Mouse (Mus musculus) C2C12 (cell line): ENCODE results near the gene Cdh18.
"Not testable (repeated sequence)": the region's sequence is repeated elsewhere in the genome, so short reads cannot be mapped to it uniquely, and the experiment has no call there.

Source experiments
- CEBPB ChIP-seq: IDR thresholded peaks from one replicate; pipeline ENCODE4 v1.6.1; 2011; ENCODE audit warnings: low read depth, mild to moderate bottlenecking, control low read depth, moderate library complexity
- CTCF ChIP-seq: IDR thresholded peaks from one replicate; pipeline ENCODE4 v1.5.1; 2011; ENCODE audit not compliant: control insufficient read depth, insufficient read depth, insufficient read length
- FOSL1 ChIP-seq: IDR thresholded peaks from one replicate; pipeline ENCODE4 v1.8.0; 2011; ENCODE audit warnings: mild to moderate bottlenecking, low read length; ENCODE audit not compliant: poor library complexity, insufficient read depth, severe bottlenecking
- MAX ChIP-seq: IDR thresholded peaks from one replicate; pipeline ENCODE4 v1.6.1; 2011; ENCODE audit warnings: mild to moderate bottlenecking, control low read depth
- MYOG ChIP-seq: IDR thresholded peaks from one replicate; pipeline ENCODE4 v1.6.1; 2011; ENCODE audit not compliant: control insufficient read depth, insufficient read length; ENCODE audit errors: extremely low read depth
- USF1 ChIP-seq: IDR thresholded peaks from one replicate; pipeline ENCODE4 v1.6.1; 2011; ENCODE audit warnings: low read depth, mild to moderate bottlenecking, control low read depth, moderate library complexity

DNA sequence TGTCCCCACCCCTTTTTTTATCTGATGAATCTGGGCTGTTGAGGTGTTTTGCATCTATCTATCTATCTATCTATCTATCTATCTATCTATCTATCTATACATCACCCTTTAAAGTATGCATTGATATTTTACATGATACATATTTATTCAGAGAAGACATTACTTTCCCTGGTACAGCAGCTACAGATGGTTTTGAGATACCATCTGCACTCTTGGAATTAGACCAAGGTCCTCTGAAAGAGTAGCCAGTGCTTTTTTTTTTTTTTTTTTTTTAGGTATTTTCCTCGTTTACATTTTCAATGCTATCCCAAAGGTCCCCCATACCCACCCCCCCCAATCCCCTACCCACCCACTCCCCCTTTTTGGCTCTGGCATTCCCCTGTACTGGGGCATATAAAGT is 594.1 kb downstream of the Cdh18 start:
- TF ChIP-seq CTCF, MAX, FOSL1, USF1, CEBPB, MYOG: not testable (repeated sequence)
